Mouse (Mus musculus) forebrain, embryonic 14.5 days (tissue): ENCODE data around the gene Shisa9. TPM values are rescaled to one million over a fixed set of nuclear protein-coding genes. Genes with fewer than 3 reads are reported as not detected.

Source experiments
- ATAC-seq: fragments of 200-750 bp; cut with Nextera tagmentation; 2 replicates; pipeline ENCODE4 v1.8.0; 2017; ENCODE audit warnings: mild to moderate bottlenecking, moderate library complexity
- DNase-seq: peaks from one replicate; pipeline ENCODE4 v3.0.0-alpha.2; 2015; ENCODE audit warnings: low spot score
- H3K27ac ChIP-seq: fragments of 300-500 bp; sonication (generic); 2 replicates; pipeline ENCODE4 v1.5.1; 2014; ENCODE audit warnings: low read depth, mild to moderate bottlenecking, control low read depth, low read length, moderate library complexity
- H3K27me3 ChIP-seq: fragments of 300-500 bp; sonication (generic); replicated peaks from 2 replicates; pipeline ENCODE4 v1.6.1; 2014; ENCODE audit warnings: low read length, control low read depth, mixed read lengths; ENCODE audit not compliant: control insufficient read depth, insufficient read depth
- H3K36me3 ChIP-seq: fragments of 300-500 bp; sonication (generic); 2 replicates; pipeline ENCODE4 v1.6.1; 2014; ENCODE audit warnings: low read length, control low read depth; ENCODE audit not compliant: control insufficient read depth, insufficient read depth
- H3K4me1 ChIP-seq: fragments of 300-500 bp; sonication (generic); 2 replicates; pipeline ENCODE4 v1.6.1; 2014; ENCODE audit warnings: antibody characterized with exemption, low read length, control low read depth; ENCODE audit not compliant: control insufficient read depth, insufficient read depth
- H3K4me2 ChIP-seq: fragments of 300-500 bp; sonication (generic); 2 replicates; pipeline ENCODE4 v1.6.1; 2014; ENCODE audit warnings: mild to moderate bottlenecking, control low read depth, low read length
- H3K4me3 ChIP-seq: fragments of 300-500 bp; sonication (generic); 2 replicates; pipeline ENCODE4 v1.5.1; 2014; ENCODE audit warnings: low read depth, low read length, control low read depth
- H3K9ac ChIP-seq: fragments of 300-500 bp; sonication (generic); 2 replicates; pipeline ENCODE4 v1.6.1; 2014; ENCODE audit warnings: mild to moderate bottlenecking, low read length, control low read depth, moderate library complexity
- H3K9me3 ChIP-seq: fragments of 300-500 bp; sonication (generic); replicated peaks from 2 replicates; pipeline ENCODE4 v1.6.1; 2016; ENCODE audit warnings: low read length, control low read depth, mixed read lengths; ENCODE audit not compliant: control insufficient read depth
- WGBS: fragments of 180-500 bp; shearing (Covaris S2); extraction: QIAGEN DNeasy Blood & Tissue Kit; methylation state at CpG from one replicate; pipeline ENCODE4 v1.1.7; 2014; 5-methylcytosine and 5-hydroxymethylcytosine counted together
- polyA plus RNA-seq: library from polyadenylated mRNA; unstranded; fragments of >200 nt; fragmentation: Nextera tagmentation; extraction: Ambion mirVana; gene quantifications from 2 replicates; pipeline ENCODE4 v1.2.1, GENCODE M21; 2014

Shisa9 gene
- polyA plus RNA-seq, 1 experiment from 2014 or later = 6.0 TPM

GRCm38 (mm10) chr16:12234289-12234688 lies 250.4 kb downstream of the Shisa9 start:
- DNase-seq (no peak), ATAC-seq (no peak)
- WGBS = 68% methylated on average over 2 of the region's 2 CpGs
- Histone ChIP-seq H3K4me2 (no peak overlapping the region), H3K9ac (no peak overlapping the region), H3K27me3 (no peaks in the 10 kb centered on the region), H3K27ac (no peak overlapping the region), H3K4me3 (no peak overlapping the region), H3K4me1 (no peaks in the 10 kb centered on the region), H3K36me3 (no peaks in the 10 kb centered on the region), H3K9me3 (no peaks in the 10 kb centered on the region)

- ATAC-seq (no peak), DNase-seq (no peak)
- Histone ChIP-seq H3K27ac (no peak overlapping the region), H3K4me3 (no peak overlapping the region), H3K27me3 (no peaks in the 10 kb centered on the region), H3K9ac (no peak overlapping the region), H3K4me2 (no peak overlapping the region), H3K4me1 (no peaks in the 10 kb centered on the region), H3K9me3 (no peaks in the 10 kb centered on the region), H3K36me3 (no peaks in the 10 kb centered on the region)
- 84% methylated on average over 4 of the region's 4 CpGs for WGBS
Observed at GRCm38 (mm10) chr16:12238611-12239010, 254.7 kb downstream of the Shisa9 start.

DNA sequence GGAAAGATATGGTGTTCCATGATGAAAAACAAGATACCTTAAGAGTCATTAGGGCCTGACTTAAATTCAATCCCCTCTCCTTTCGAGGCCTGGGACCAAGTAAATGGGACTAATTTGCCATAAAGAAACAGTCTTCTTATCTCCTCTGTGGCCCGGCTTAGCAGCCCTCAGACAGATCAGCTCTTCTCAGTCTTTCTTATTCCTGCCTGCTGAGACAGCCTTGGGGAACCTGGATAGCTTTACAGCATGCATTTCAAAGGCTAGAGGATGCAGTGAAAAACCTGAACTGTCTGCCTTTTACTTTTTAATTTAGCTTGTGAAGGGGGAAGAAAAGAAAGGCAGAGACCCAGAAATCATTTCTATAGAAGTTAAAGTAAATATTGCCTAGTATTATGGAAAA lies 275.4 kb downstream of the Shisa9 start:
- Histone ChIP-seq H3K36me3 (no peaks in the 10 kb centered on the region), H3K9me3 (no peaks in the 10 kb centered on the region), H3K27ac (no peak overlapping the region), H3K4me2 (no peak overlapping the region), H3K4me3 (no peak overlapping the region), H3K27me3 (no peaks in the 10 kb centered on the region), H3K9ac (no peak overlapping the region), H3K4me1 (no peaks in the 10 kb centered on the region)
- ATAC-seq = no peak
- WGBS = 3% methylated on average over 2 of the region's 2 CpGs
- DNase-seq = no peak

GRCm38 (mm10) chr16:12265828-12266227 lies 281.9 kb downstream of the Shisa9 start:
- Histone ChIP-seq H3K27ac (no peak overlapping the region), H3K27me3 (no peaks in the 10 kb centered on the region), H3K36me3 (no peaks in the 10 kb centered on the region), H3K9ac (no peak overlapping the region), H3K4me3 (no peak overlapping the region), H3K4me2 (no peak overlapping the region), H3K9me3 (no peaks in the 10 kb centered on the region), H3K4me1 (no peaks in the 10 kb centered on the region)
- ATAC-seq = no peak
- no peak for DNase-seq
- 93% methylated on average over 2 of the region's 2 CpGs for WGBS

- no peak overlapping the region for H3K4me2 ChIP-seq
- no peaks in the 10 kb centered on the region for H3K27me3 ChIP-seq
- no peak overlapping the region for H3K9ac ChIP-seq
- WGBS = 62% methylated on average over 5 of the region's 5 CpGs
- H3K27ac ChIP-seq = no peak overlapping the region
- no peak overlapping the region for H3K4me3 ChIP-seq
- ATAC-seq = no peak
- H3K36me3 ChIP-seq = no peaks in the 10 kb centered on the region
- no peaks in the 10 kb centered on the region for H3K4me1 ChIP-seq
- DNase-seq = peak; percentile 58
- no peaks in the 10 kb centered on the region for H3K9me3 ChIP-seq
Observed at GRCm38 (mm10) chr16:12300523-12300922, 316.6 kb downstream of the Shisa9 start.

- no peaks in the 10 kb centered on the region for H3K9me3 ChIP-seq
- H3K4me1 ChIP-seq = no peaks in the 10 kb centered on the region
- H3K4me2 ChIP-seq = no peak overlapping the region
- DNase-seq (no peak), ATAC-seq (no peak)
- no peak overlapping the region for H3K27ac ChIP-seq
- no peaks in the 10 kb centered on the region for H3K36me3 ChIP-seq
- H3K4me3 ChIP-seq = no peak overlapping the region
- no peaks in the 10 kb centered on the region for H3K27me3 ChIP-seq
- no peak overlapping the region for H3K9ac ChIP-seq
Observed at GRCm38 (mm10) chr16:12303420-12303819, 319.5 kb downstream of the Shisa9 start.

GRCm38 (mm10) chr16:12307318-12307965 lies 323.5 kb downstream of the Shisa9 start:
- ATAC-seq = no peak
- WGBS = 81% methylated on average over 3 of the region's 3 CpGs

GRCm38 (mm10) chr16:12309826-12310225 lies 325.9 kb downstream of the Shisa9 start:
- Histone ChIP-seq H3K9me3 (no peaks in the 10 kb centered on the region), H3K4me1 (no peaks in the 10 kb centered on the region), H3K27ac (no peak overlapping the region), H3K9ac (no peak overlapping the region), H3K27me3 (no peaks in the 10 kb centered on the region), H3K36me3 (no peaks in the 10 kb centered on the region), H3K4me3 (no peak overlapping the region), H3K4me2 (no peak overlapping the region)
- DNase-seq (no peak), ATAC-seq (no peak)

More at GRCm38 (mm10) chr16:12307318-12307965, 323.5 kb downstream of the Shisa9 start:
- DNase-seq = no peak
- no peak overlapping the region for H3K4me2 ChIP-seq
- H3K36me3 ChIP-seq = no peaks in the 10 kb centered on the region
- no peaks in the 10 kb centered on the region for H3K9me3 ChIP-seq
- no peak overlapping the region for H3K4me3 ChIP-seq
- no peaks in the 10 kb centered on the region for H3K27me3 ChIP-seq
- no peaks in the 10 kb centered on the region for H3K4me1 ChIP-seq
- H3K9ac ChIP-seq = no peak overlapping the region
- no peak overlapping the region for H3K27ac ChIP-seq

DNA sequence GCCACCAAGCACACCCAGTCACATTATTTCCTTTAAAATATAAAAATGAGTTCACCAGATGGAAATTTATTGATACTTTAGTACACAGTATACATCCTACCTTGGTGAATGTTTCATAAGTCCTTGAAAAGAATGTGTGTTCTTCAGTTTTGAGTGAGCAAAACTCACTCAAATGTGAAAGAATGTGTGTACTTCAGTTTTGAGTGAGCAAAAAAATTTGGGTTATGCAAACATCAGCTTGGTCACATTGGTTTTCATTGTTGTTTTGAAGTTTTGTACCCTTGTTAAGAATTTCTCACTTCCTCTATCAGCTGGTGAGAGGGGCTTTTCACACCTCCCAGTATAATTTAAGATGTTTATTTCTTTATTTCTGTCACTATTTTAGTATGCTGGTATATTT lies 331.7 kb downstream of the Shisa9 start:
- H3K9ac ChIP-seq = no peak overlapping the region
- H3K27ac ChIP-seq = no peak overlapping the region
- ATAC-seq = no peak
- no peak for DNase-seq
- no peaks in the 10 kb centered on the region for H3K27me3 ChIP-seq
- no peaks in the 10 kb centered on the region for H3K9me3 ChIP-seq
- H3K4me3 ChIP-seq = no peak overlapping the region
- H3K4me1 ChIP-seq = no peaks in the 10 kb centered on the region
- no peak overlapping the region for H3K4me2 ChIP-seq
- H3K36me3 ChIP-seq = no peaks in the 10 kb centered on the region
